Mouse (Mus musculus): Measurements from ENCODE around the gene Nsg1. TPM values are rescaled to one million over a fixed set of nuclear protein-coding genes. Genes with fewer than 3 reads are reported as not detected.
A peak's percentile ranks its signal among the peaks of the same experiment; 100 is the strongest.

The Nsg1 gene
- 100 to 1,000 TPM; 417 to 506 TPM for total RNA-seq (2021)
- long read RNA-seq, experiment 1, transcript Nsg1-201 (5 exons, 2,581 nt): major isoform, 21 of 50 reads
- long read RNA-seq, experiment 1, partial matches to known transcripts: 7 of 50 reads
- long read RNA-seq, experiment 1, other reads (novel, unspliced or antisense): 21 of 50 reads
- long read RNA-seq, experiment 2, transcript Nsg1-201 (5 exons, 2,581 nt): major isoform, 11 of 20 reads
- long read RNA-seq, experiment 2, partial matches to known transcripts: 3 of 20 reads
- long read RNA-seq, experiment 2, other reads (novel, unspliced or antisense): 6 of 20 reads

DNA sequence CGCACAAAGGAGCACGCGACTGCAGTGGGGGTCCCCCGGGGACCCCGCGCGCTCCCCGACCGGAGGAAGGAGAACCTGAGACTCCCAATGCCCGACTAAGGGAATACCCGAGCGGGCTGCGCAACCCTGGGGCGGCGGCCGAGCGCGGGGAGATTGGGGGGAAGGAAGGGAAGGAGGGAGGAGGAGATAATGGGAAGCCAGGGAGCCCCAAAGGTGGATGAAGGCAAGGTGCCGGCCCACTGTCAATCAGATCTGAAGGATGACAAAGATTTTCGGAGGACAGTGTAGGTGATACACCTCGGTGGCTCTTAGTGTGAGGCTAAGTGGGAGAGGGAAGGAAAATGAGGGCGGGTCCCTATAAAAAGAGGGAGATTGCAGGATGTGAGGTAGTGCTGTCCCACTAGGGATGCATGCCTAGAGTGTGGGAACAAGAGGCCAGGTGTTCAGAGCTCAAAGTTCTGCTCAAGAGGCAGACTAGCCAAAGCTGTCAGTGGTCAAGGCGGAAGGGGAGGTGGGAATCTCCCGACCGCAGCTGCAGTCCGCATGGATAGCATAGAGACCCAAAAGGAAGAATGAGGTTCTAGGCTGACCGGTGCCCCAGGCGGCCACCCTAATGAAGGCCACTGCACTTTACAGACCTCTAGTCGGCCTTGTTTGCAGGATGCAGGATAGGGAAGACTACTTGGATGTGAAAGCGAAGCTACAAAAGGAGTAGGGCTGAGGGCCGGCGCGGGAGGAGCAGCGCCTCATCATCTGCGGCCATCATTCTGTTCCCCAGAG is at the start of gene Nsg1:
Gene Nsg1 (minus strand): TSS at position 274 of the 780 bp plus-strand sequence.
- H3K27ac ChIP-seq: peak within 1 kb of the TSS; percentile 98
- TF ChIP-seq CTCF (IDR thresholded peaks at IDR 0.05): no peak
- H3K4me3 ChIP-seq: peak within 1 kb of the TSS; percentile 93
- no peak for DNase-seq (ENCODE audit: extremely low spot score in 1 of 2, low spot score in 2 of 2)
- intact Hi-C loops (cut with DNase I): loop anchor here (2.0 kb wide), 1 partner anchor 43 kb away; no protein-coding TSS in a partner anchor

DNA sequence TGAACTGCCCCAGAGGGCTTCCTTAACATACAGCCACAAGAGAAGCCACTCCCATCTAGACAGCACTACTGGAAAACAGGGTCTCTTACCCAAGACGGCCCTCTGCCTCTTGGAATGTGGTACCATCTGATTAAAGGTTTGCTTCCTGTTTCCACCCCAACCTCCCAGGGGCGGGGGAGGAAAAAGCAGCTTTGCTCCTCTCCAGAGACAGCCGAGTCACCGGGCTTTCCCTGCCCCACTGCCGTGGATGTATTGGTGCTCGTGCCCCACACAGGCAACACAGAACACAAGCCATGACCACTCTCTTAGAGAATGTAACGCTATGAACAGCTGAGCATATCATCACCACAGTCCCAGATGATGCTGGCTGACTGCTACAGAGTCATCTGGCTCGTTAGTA is 49.3 kb upstream of the Nsg1 start:
- no peak for DNase-seq (ENCODE audit: extremely low spot score in 1 of 2, low spot score in 2 of 2)
- intact Hi-C loops (cut with DNase I): no loop called here
- no peak overlapping the region for H3K4me3 ChIP-seq
- no peak overlapping the region for H3K27ac ChIP-seq
- TF ChIP-seq CTCF (IDR thresholded peaks at IDR 0.05): no peak

DNA sequence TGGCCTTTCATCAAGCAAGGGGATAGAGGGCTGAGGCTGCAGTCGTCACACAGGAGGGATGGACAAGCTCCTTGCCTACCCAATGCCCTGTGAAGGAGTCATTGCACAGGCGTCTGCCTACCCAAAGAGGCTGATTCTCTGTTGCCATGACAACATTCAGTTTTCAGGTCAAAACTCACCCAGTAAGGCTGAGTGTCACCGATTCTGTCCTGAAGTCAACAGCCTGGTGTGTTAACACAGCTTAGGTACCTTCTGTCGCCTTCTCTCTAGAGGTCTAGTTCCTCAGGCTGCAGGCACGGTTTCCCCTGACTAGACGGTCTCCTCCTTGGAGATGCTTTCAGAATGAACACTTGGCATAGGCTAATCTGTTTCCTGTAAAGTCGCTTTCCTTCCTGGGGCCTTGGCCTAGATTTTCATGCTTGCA is 45.6 kb upstream of the Nsg1 start:
- TF ChIP-seq CTCF (IDR thresholded peaks at IDR 0.05): no peak
- intact Hi-C loops (cut with DNase I): no loop called here
- DNase-seq (ENCODE audit: extremely low spot score in 1 of 2, low spot score in 2 of 2): no peak
- Histone ChIP-seq H3K27ac (peak overlapping the region; percentile 71; the same call in 1 of the 2 replicates), H3K4me3 (no peak overlapping the region)

DNA sequence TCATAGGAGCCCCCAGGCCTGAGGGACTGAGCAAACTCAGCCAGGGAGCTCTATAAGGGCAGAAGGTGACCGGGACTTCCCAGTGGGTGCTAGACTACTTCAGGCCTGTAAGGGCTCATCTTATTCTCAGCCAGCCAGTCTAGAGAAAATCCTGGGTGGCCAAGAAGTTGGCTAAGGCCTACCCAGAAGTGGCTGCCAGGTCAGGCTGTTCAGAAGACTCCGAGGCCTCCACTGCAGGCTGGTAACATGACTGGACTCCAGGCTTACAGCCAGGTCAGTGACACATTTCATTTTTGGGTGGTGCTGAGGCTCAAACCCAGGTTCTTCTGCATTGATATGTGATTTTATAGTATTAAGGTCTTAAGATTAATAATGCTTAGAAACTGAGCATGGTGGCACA is 40.0 kb upstream of the Nsg1 start:
- DNase-seq (ENCODE audit: extremely low spot score in 1 of 2, low spot score in 2 of 2): no peak
- Histone ChIP-seq H3K27ac (no peak overlapping the region), H3K4me3 (no peak overlapping the region)
- intact Hi-C loops (cut with DNase I): no loop called here
- TF ChIP-seq CTCF (IDR thresholded peaks at IDR 0.05): no peak

DNA sequence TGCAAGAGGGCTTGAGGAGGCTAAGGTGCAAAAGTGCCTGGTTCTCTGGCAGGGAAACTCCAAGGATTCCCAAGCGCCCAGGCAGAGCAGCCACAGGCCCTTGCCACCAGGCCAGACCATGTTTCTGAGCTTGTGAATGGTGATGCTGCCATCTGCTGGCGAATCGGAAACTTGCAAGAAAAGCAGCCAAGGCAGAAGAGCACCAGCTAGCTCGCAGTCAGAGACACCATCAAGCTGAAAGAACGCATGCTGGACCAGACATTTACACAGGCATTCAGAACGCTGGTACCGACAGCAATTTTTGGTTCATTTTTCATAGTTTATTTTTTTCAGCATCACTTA is 37.7 kb upstream of the Nsg1 start:
- intact Hi-C loops (cut with DNase I): loop anchor here (1.0 kb wide), 1 partner anchor 100 kb away; no protein-coding TSS in a partner anchor
- peak; percentile 82 to 90 for DNase-seq (ENCODE audit: extremely low spot score in 1 of 2, low spot score in 2 of 2)
- H3K4me3 ChIP-seq: no peak overlapping the region
- peak; percentile 92 for TF ChIP-seq CTCF (IDR thresholded peaks at IDR 0.05)
- no peak overlapping the region for H3K27ac ChIP-seq

DNA sequence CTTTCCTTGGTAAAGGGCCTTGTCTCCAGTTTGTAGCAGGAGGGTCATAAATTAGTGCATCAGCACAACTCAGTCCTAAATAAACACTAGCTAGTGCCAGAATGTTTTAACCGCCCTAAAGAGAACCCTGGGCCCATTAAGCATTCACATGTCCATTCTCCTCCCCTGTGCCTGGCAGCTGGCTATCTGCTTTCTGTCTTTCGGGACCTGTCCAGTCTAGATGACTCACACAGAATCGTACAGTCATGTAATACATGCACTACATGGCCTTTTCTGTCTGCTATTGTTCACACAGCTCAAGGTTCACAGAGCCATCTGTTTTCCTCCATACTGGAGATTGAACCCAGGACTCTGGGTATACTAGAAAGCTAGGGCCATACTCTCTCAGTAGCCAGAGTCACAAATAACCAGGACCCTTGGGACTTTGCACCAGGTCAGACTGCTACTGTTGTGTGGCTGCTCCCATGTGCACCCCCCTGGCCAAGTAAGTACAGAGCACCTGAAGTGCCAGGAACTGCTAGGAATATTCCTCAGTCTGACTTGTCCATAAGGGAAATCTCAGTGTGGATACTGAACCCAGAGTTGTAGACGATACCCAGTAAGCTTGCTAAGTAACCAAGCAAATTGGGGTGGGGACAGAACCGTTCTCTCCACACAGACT is 37.2 kb upstream of the Nsg1 start:
- intact Hi-C loops (cut with DNase I): loop anchor here (1.0 kb wide), 1 partner anchor 100 kb away; no protein-coding TSS in a partner anchor
- Histone ChIP-seq H3K4me3 (no peak overlapping the region), H3K27ac (no peak overlapping the region)
- TF ChIP-seq CTCF (IDR thresholded peaks at IDR 0.05): no peak
- DNase-seq (ENCODE audit: extremely low spot score in 1 of 2, low spot score in 2 of 2): no peak

DNA sequence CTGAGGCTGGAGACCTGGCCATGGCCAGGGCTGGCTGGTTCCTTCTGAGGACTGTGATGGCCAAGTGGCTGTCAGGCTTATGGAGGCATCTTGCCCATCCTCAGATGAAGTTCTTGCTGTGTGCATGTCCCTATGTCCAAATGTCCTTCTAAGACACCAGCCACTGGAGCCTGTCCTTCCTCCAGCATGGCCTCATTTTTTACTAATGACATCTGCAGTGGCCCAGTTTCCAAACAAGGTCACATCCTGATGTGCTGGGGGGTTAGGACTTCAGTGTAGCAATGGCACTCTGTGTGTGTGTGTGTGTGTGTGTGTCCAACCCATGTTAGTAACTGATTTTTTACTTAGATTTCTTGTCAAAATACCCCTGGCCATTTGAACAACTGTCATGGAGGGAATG is 36.2 kb upstream of the Nsg1 start:
- no peak for DNase-seq (ENCODE audit: extremely low spot score in 1 of 2, low spot score in 2 of 2)
- Histone ChIP-seq H3K27ac (no peak overlapping the region), H3K4me3 (no peak overlapping the region)
- TF ChIP-seq CTCF (IDR thresholded peaks at IDR 0.05): no peak
- intact Hi-C loops (cut with DNase I): no loop called here

DNA sequence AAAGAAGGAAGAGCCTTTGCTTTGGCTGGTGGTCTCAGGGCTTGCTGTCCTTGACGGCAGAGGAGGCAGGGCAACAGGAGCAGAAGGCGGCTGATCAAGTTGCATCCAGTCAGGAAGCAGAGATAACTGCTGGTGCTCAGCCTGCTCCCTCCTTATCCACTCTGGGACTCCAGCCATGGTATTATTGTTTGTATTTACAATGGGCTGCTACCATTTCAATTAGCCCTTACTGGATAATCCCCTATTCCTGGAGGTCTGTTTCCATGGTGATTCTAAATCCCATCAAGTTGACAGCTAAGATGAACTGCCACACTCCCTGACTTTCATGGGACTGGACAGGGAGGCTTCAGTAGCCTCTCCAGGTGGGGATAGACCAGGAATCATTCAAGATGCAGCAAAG is 35.2 kb upstream of the Nsg1 start:
- Histone ChIP-seq H3K27ac (no peak overlapping the region), H3K4me3 (no peak overlapping the region)
- intact Hi-C loops (cut with DNase I): no loop called here
- DNase-seq (ENCODE audit: extremely low spot score in 1 of 2, low spot score in 2 of 2): no peak
- no peak for TF ChIP-seq CTCF (IDR thresholded peaks at IDR 0.05)

DNA sequence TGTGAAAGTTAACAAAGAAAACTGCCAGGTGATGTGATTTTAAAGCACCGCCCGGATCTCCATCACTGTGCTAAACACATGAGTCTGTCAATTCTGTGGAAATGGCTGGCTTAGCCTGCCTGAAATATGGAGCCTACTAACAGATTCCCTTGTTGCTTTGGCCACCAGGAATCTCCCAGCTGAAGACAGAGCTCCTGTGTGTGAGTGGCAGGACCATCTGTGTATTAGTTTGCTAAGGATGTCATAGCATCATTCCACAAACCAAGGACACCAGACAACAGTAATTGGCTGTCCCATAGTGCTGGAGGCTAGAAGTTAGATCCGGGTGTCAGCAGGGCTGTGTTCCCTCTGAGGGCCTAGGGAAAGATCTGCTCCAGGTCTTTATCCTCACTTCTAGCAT is 31.2 kb upstream of the Nsg1 start:
- TF ChIP-seq CTCF (IDR thresholded peaks at IDR 0.05): no peak
- Histone ChIP-seq H3K27ac (no peak overlapping the region), H3K4me3 (no peak overlapping the region)
- DNase-seq (ENCODE audit: extremely low spot score in 1 of 2, low spot score in 2 of 2): no peak
- intact Hi-C loops (cut with DNase I): no loop called here

DNA sequence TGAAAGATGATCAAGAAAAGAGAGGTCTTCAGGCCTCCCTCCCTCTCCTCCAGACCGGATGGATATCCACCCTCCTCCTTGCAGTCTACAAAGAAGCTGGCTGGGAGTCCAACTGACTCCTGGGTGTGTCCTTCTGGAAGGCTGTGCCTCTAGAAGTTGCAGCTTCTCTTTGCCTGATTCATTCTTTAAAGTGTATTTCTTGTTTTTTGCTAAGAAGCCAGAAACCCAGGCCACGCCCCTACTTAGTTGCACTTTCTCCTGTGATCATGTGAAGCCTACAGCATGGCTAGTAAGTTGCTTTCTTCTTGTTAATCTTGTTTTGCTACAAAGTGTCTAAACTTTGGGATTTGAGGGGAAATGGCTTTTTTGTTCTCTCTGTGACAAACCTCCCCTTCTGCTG is 27.3 kb upstream of the Nsg1 start:
- H3K27ac ChIP-seq: no peak overlapping the region
- intact Hi-C loops (cut with DNase I): no loop called here
- no peak overlapping the region for H3K4me3 ChIP-seq
- no peak for DNase-seq (ENCODE audit: extremely low spot score in 1 of 2, low spot score in 2 of 2)
- TF ChIP-seq CTCF (IDR thresholded peaks at IDR 0.05): no peak

DNA sequence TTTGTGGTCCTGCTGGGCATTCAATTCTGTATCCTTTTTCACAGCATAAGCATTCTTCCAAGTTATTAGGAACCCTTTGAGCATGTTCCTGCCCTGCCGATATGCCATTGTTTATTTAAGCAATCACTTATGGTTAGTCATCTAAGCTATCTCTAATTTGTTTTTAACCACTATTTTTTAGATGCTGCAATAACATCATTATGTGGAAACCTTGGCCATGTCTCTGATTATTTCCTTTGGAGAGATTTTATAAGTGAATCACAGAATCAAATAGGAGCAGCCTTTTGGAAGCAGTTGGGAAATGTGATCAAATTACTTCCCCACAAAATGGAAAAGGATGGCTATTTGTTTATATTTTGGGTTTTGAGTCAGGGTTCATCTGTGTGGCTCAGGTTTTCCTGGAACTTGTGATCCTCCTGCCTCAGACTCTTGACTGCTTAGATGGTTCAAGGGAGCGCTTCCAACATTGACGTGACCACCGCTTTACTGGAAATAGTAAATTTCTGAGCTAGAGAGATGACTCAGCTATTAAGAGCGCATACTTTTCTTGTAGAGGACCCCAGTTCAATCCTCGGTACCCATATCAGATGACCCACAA is 25.1 kb upstream of the Nsg1 start:
- no peak for DNase-seq (ENCODE audit: extremely low spot score in 1 of 2, low spot score in 2 of 2)
- TF ChIP-seq CTCF (IDR thresholded peaks at IDR 0.05): no peak
- Histone ChIP-seq H3K4me3 (no peak overlapping the region), H3K27ac (no peak overlapping the region)
- intact Hi-C loops (cut with DNase I): no loop called here

All from left cerebral cortex, adult 2 months (tissue).